Mouse (Mus musculus) heart, embryonic 12.5 days (tissue): ENCODE results near the gene Ints11. TPM values are rescaled to one million over a fixed set of nuclear protein-coding genes. Genes with fewer than 3 reads are reported as not detected.

Source experiments
- ATAC-seq: fragments of 200-750 bp; cut with Nextera tagmentation; 2 replicates; pipeline ENCODE4 v1.8.0; 2017; ENCODE audit warnings: moderate TSS enrichment, moderate library complexity; ENCODE audit not compliant: insufficient number of reproducible peaks, low FRiP score
- H3K27ac ChIP-seq: fragments of 300-500 bp; sonication (generic); 2 replicates; pipeline ENCODE4 v1.5.1; 2016; ENCODE audit warnings: mild to moderate bottlenecking, moderate library complexity; ENCODE audit not compliant: poor library complexity, severe bottlenecking
- H3K27me3 ChIP-seq: fragments of 300-500 bp; sonication (generic); replicated peaks from 2 replicates; pipeline ENCODE4 v1.6.1; 2016; ENCODE audit warnings: mild to moderate bottlenecking, moderate library complexity
- H3K36me3 ChIP-seq: fragments of 300-500 bp; sonication (generic); 2 replicates; pipeline ENCODE4 v1.6.1; 2016; ENCODE audit warnings: mild to moderate bottlenecking, moderate library complexity
- H3K4me1 ChIP-seq: fragments of 300-500 bp; sonication (generic); replicated peaks from 2 replicates; pipeline ENCODE4 v1.6.1; 2016; ENCODE audit warnings: mild to moderate bottlenecking
- H3K4me2 ChIP-seq: fragments of 300-500 bp; sonication (generic); 2 replicates; pipeline ENCODE4 v1.6.1; 2016; ENCODE audit warnings: mild to moderate bottlenecking, moderate library complexity
- H3K4me3 ChIP-seq: fragments of 300-500 bp; sonication (generic); 2 replicates; pipeline ENCODE4 v1.5.1; 2016; ENCODE audit warnings: mild to moderate bottlenecking
- H3K9ac ChIP-seq: fragments of 300-500 bp; sonication (generic); 2 replicates; pipeline ENCODE4 v1.6.1; 2016; ENCODE audit warnings: mild to moderate bottlenecking, moderate library complexity
- H3K9me3 ChIP-seq: fragments of 300-500 bp; sonication (generic); replicated peaks from 2 replicates; pipeline ENCODE4 v1.6.1; 2016; ENCODE audit warnings: mild to moderate bottlenecking, moderate library complexity
- WGBS: fragments of 180-500 bp; shearing (Covaris S2); methylation state at CpG from one replicate; pipeline ENCODE4 v1.1.7; 2016; 5-methylcytosine and 5-hydroxymethylcytosine counted together
- microRNA-seq: library from miRNA; unstranded; fragments of <30 nt; microRNA quantifications from one replicate; pipeline ENCODE4, GENCODE M21; 2017
- polyA plus RNA-seq: library from polyadenylated mRNA; unstranded; fragments of >200 nt; fragmentation: Nextera tagmentation; extraction: Ambion mirVana; gene quantifications from 2 replicates; pipeline ENCODE4 v1.2.1, GENCODE M21; 2016

The Ints11 gene
- polyA plus RNA-seq, 1 experiment from 2014 or later, result 38.3 TPM

DNA sequence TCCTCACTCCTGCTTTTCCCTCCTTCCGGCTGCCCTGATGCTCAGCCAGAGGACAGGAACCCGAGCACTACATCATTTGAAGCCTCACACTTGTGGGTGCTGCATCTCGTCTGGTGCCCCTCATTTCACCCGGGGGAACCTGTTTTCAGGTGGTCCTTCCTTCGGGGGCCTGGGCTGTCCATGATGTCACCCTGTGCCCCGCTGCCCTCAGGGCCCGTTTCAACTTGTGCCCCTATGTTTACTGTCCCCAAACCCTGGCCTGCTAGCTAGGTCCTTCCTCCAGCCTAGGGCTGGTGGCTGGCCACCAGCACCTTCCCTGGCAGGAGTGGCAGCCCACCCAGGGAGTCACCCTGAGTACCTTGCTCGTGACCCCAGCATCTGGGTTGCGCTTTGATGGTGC lies 36.8 kb downstream of the Ints11 start:
- Histone ChIP-seq H3K9ac (no peak overlapping the region), H3K4me1 (peaks cover under 1% of the 10 kb centered on the region), H3K4me2 (no peak overlapping the region), H3K36me3 (peaks cover 59% of the 10 kb centered on the region), H3K27ac (no peak overlapping the region), H3K4me3 (no peak overlapping the region), H3K27me3 (no peaks in the 10 kb centered on the region), H3K9me3 (no peaks in the 10 kb centered on the region)
- ATAC-seq, result no peak
- 84% methylated on average over 9 of the region's 9 CpGs for WGBS

- 82% methylated on average over 11 of the region's 11 CpGs for WGBS
- no peak for ATAC-seq
These were observed 37.7 kb downstream of the Ints11 start for GRCm38 (mm10) chr4:155907003-155907402.

GRCm38 (mm10) chr4:155908281-155908680 lies 38.9 kb downstream of the Ints11 start:
- Histone ChIP-seq H3K4me1 (no peaks in the 10 kb centered on the region), H3K27ac (no peak overlapping the region), H3K36me3 (peaks cover 37% of the 10 kb centered on the region), H3K4me2 (no peak overlapping the region), H3K27me3 (no peaks in the 10 kb centered on the region), H3K9me3 (no peaks in the 10 kb centered on the region), H3K4me3 (no peak overlapping the region), H3K9ac (no peak overlapping the region)
- no peak for ATAC-seq
- 77% methylated on average over 7 of the region's 7 CpGs for WGBS

More at GRCm38 (mm10) chr4:155907003-155907402, 37.7 kb downstream of the Ints11 start:
- H3K4me3 ChIP-seq, result no peak overlapping the region
- H3K9ac ChIP-seq, result 0 out of 2 replicates have a peak overlapping the region, but pooled peaks have one; percentile 2
- no peaks in the 10 kb centered on the region for H3K27me3 ChIP-seq
- H3K9me3 ChIP-seq, result no peaks in the 10 kb centered on the region
- no peak overlapping the region for H3K4me2 ChIP-seq
- peaks cover 50% of the 10 kb centered on the region for H3K36me3 ChIP-seq
- H3K27ac ChIP-seq, result no peak overlapping the region
- H3K4me1 ChIP-seq, result no peaks in the 10 kb centered on the region; the same call in 1 of the 2 replicates

- no peak for ATAC-seq
- H3K36me3 ChIP-seq, result peaks cover 32% of the 10 kb centered on the region
- H3K27ac ChIP-seq, result no peak overlapping the region
- WGBS, result 88% methylated on average over 4 of the region's 4 CpGs
- H3K4me3 ChIP-seq, result no peak overlapping the region
- no peak overlapping the region for H3K9ac ChIP-seq
- H3K4me2 ChIP-seq, result no peak overlapping the region
- no peaks in the 10 kb centered on the region for H3K9me3 ChIP-seq
- H3K4me1 ChIP-seq, result no peaks in the 10 kb centered on the region
- no peaks in the 10 kb centered on the region for H3K27me3 ChIP-seq
These were observed 39.4 kb downstream of the Ints11 start for GRCm38 (mm10) chr4:155908751-155909150.

DNA sequence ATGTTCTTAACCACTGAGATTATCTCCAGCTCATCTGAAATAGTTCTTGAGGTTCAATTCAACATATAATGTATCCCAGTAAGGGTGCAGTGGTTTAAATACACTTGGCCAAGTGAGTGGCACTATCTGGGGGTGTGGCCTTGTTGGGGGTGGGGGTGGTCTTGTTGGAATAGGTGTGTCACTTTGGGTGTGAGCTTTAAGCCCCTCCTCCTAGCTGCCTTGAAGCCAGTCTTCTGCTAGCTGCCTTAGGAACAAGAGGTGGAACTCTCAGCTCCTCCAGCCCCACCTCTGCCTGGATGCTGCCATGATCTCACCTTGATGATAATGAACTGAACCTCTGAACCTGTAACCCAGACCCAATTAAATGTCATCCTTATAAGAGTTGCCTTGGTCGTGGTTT lies 62.7 kb downstream of the Ints11 start:
- Histone ChIP-seq H3K27ac (no peak overlapping the region), H3K4me3 (no peak overlapping the region), H3K9me3 (no peaks in the 10 kb centered on the region), H3K36me3 (no peaks in the 10 kb centered on the region), H3K4me2 (no peak overlapping the region), H3K27me3 (peaks cover 21% of the 10 kb centered on the region), H3K9ac (no peak overlapping the region), H3K4me1 (no peaks in the 10 kb centered on the region)
- WGBS, result 60% methylated on average over 1 of the region's 1 CpGs
- no peak for ATAC-seq

Small RNA genes within 50 kb of the gene (microRNA-seq; reads per million reads assigned to microRNA genes)
- gene Gm22991, result not detected

Other genes with a start within 250 kb of the Ints11 start
- 51.8 and 52.3 TPM in 2 replicates for gene Cdk11b, start 244.7 kb upstream of the Ints11 start, polyA plus RNA-seq
- gene Gm10563, start 224.1 kb upstream of the Ints11 start, polyA plus RNA-seq, result not detected in 2 replicates
- 72.0 and 75.7 TPM in 2 replicates for gene Mmp23, start 216.2 kb upstream of the Ints11 start, polyA plus RNA-seq
- 21.7 and 22.4 TPM in 2 replicates for gene Mib2, start 200.3 kb upstream of the Ints11 start, polyA plus RNA-seq
- 5.2 and 5.5 TPM in 2 replicates for gene Fndc10, start 175.2 kb upstream of the Ints11 start, polyA plus RNA-seq
- 111 and 116 TPM in 2 replicates for gene Ssu72, start 164.7 kb upstream of the Ints11 start, polyA plus RNA-seq
- gene Tmem240, start 134.7 kb upstream of the Ints11 start, polyA plus RNA-seq, result 0.63 and 0.67 TPM in 2 replicates
- 102 and 104 TPM in 2 replicates for gene Atad3a, start 108.5 kb upstream of the Ints11 start, polyA plus RNA-seq
- gene Vwa1, start 94.8 kb upstream of the Ints11 start, polyA plus RNA-seq, result 1.7 TPM in 2 replicates
- 7.0 and 7.2 TPM in 2 replicates for gene Tmem88b, start 83.7 kb upstream of the Ints11 start, polyA plus RNA-seq
- not detected in 2 replicates for gene Ankrd65, start 79.1 kb upstream of the Ints11 start, polyA plus RNA-seq
- 137 and 151 TPM in 2 replicates for gene Mrpl20, start 66.7 kb upstream of the Ints11 start, polyA plus RNA-seq
- gene Ccnl2, start 57.1 kb upstream of the Ints11 start, polyA plus RNA-seq, result 137 TPM in 2 replicates
- gene Aurkaip1, start 38.3 kb upstream of the Ints11 start, polyA plus RNA-seq, result 128 and 132 TPM in 2 replicates
- 50.2 and 62.4 TPM in 2 replicates for gene Mxra8, start 29.9 kb upstream of the Ints11 start, polyA plus RNA-seq
- gene Dvl1, start 22.1 kb upstream of the Ints11 start, polyA plus RNA-seq, result 9.4 and 10.1 TPM in 2 replicates
- gene Tas1r3, start 6.2 kb upstream of the Ints11 start, polyA plus RNA-seq, result 0.13 and 0.19 TPM in 2 replicates
- 9.2 and 10.1 TPM in 2 replicates for gene Cptp, start 106 bp upstream of the Ints11 start, polyA plus RNA-seq
- gene Pusl1, start 22.2 kb downstream of the Ints11 start, polyA plus RNA-seq, result 31.2 and 31.5 TPM in 2 replicates
- 13.8 and 14.2 TPM in 2 replicates for gene Acap3, start 22.3 kb downstream of the Ints11 start, polyA plus RNA-seq
- 101 and 107 TPM in 2 replicates for gene Ube2j2, start 74.3 kb downstream of the Ints11 start, polyA plus RNA-seq
- gene C1qtnf12, start 92.8 kb downstream of the Ints11 start, polyA plus RNA-seq, result 21.1 and 23.8 TPM in 2 replicates
- 10.3 and 11.0 TPM in 2 replicates for gene B3galt6, start 123.1 kb downstream of the Ints11 start, polyA plus RNA-seq
- 138 and 140 TPM in 2 replicates for gene Sdf4, start 123.3 kb downstream of the Ints11 start, polyA plus RNA-seq
- gene Tnfrsf4, start 144.3 kb downstream of the Ints11 start, polyA plus RNA-seq, result 0.37 TPM in 1 of 2 replicates, not detected in the other
- 1.9 and 2.1 TPM in 2 replicates for gene Tnfrsf18, start 156.6 kb downstream of the Ints11 start, polyA plus RNA-seq
- gene Ttll10, start 189.9 kb downstream of the Ints11 start, polyA plus RNA-seq, result 0.14 and 0.24 TPM in 2 replicates
- gene 9430015G10Rik, start 240.4 kb downstream of the Ints11 start, polyA plus RNA-seq, result 22.1 and 23.7 TPM in 2 replicates